Mouse (Mus musculus): ENCODE data around the gene Acrbp. TPM values are rescaled to one million over a fixed set of nuclear protein-coding genes. Genes with fewer than 3 reads are reported as not detected.

The Acrbp gene
- polyA plus RNA-seq, 1 experiment from 2014 or later = 7.4 TPM

- no peak; the same call in 1 of the 2 replicates for ATAC-seq (replicated peaks; ENCODE audit: low FRiP score)
Measured at GRCm38 (mm10) chr6:125031604-125032003, 17.9 kb upstream of the Acrbp start.

GRCm38 (mm10) chr6:125038666-125039065, 10.8 kb upstream of the Acrbp start:
- H3K9me3 ChIP-seq (ENCODE audit: control insufficient read depth, low read length) = no peaks in the 10 kb centered on the region
- 86% methylated on average over 4 of the region's 4 CpGs for WGBS
- peak overlapping the region; percentile 85 for H3K27ac ChIP-seq (ENCODE audit: low read depth, low read length)
- H3K4me1 ChIP-seq (replicated peaks; ENCODE audit: control insufficient read depth, insufficient read depth, low read length) = peaks cover 11% of the 10 kb centered on the region
- H3K4me2 ChIP-seq = peak overlapping the region; percentile 77
- no peak for DNase-seq (ENCODE audit: low spot score)
- H3K9ac ChIP-seq (ENCODE audit: low read depth, low read length) = peak overlapping the region; percentile 73; the same call in 1 of the 2 replicates
- no peaks in the 10 kb centered on the region for H3K27me3 ChIP-seq (replicated peaks; ENCODE audit: control insufficient read depth, insufficient read depth, low read length)
- H3K36me3 ChIP-seq (ENCODE audit: control insufficient read depth, insufficient read depth, low read length) = peaks cover 8% of the 10 kb centered on the region
- H3K4me3 ChIP-seq (ENCODE audit: low read depth, low read length) = peak overlapping the region; percentile 56
- no peak for ATAC-seq (replicated peaks; ENCODE audit: low FRiP score)

More at GRCm38 (mm10) chr6:125031604-125032003, 17.9 kb upstream of the Acrbp start:
- no peaks in the 10 kb centered on the region for H3K9me3 ChIP-seq (ENCODE audit: control insufficient read depth, low read length)
- H3K4me2 ChIP-seq = no peak overlapping the region
- H3K27ac ChIP-seq (ENCODE audit: low read depth, low read length) = no peak overlapping the region
- no peak for DNase-seq (ENCODE audit: low spot score)
- H3K4me1 ChIP-seq (replicated peaks; ENCODE audit: control insufficient read depth, insufficient read depth, low read length) = no peaks in the 10 kb centered on the region
- no peaks in the 10 kb centered on the region for H3K27me3 ChIP-seq (replicated peaks; ENCODE audit: control insufficient read depth, insufficient read depth, low read length)
- no peak overlapping the region for H3K9ac ChIP-seq (ENCODE audit: low read depth, low read length)
- no peak overlapping the region for H3K4me3 ChIP-seq (ENCODE audit: low read depth, low read length)
- 90% methylated on average over 16 of the region's 16 CpGs for WGBS
- peaks cover 36% of the 10 kb centered on the region for H3K36me3 ChIP-seq (ENCODE audit: control insufficient read depth, insufficient read depth, low read length)

DNA sequence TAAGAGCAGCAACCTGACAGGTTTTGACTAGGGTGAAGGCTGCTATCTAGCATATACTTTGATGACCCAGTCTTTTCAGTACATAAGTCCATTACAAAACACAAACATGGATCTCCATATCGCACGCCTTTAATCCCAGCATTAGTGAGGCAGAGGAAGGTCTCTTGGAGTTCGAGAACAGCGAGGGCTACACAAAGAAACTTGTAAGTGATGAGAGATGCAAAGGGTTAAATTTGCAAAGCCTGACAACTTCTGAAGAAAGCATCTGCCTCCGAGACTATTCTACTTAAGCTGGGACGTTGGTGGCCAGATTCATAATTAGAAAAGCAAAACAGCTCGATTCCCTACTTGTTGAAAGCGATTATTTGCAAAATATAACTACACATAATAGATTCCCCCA, 10.4 kb upstream of the Acrbp start:
- no peak; the same call in 1 of the 2 replicates for ATAC-seq (replicated peaks; ENCODE audit: low FRiP score)
- WGBS = 8% methylated on average over 8 of the region's 8 CpGs
- Histone ChIP-seq H3K27ac (ENCODE audit: low read depth, low read length) (peak overlapping the region; percentile 85), H3K4me3 (ENCODE audit: low read depth, low read length) (peak overlapping the region; percentile 56), H3K9ac (ENCODE audit: low read depth, low read length) (peak overlapping the region; percentile 73), H3K4me2 (peak overlapping the region; percentile 77), H3K4me1 (replicated peaks; ENCODE audit: control insufficient read depth, insufficient read depth, low read length) (peaks cover 11% of the 10 kb centered on the region), H3K27me3 (replicated peaks; ENCODE audit: control insufficient read depth, insufficient read depth, low read length) (no peaks in the 10 kb centered on the region), H3K9me3 (ENCODE audit: control insufficient read depth, low read length) (no peaks in the 10 kb centered on the region), H3K36me3 (ENCODE audit: control insufficient read depth, insufficient read depth, low read length) (peaks cover 8% of the 10 kb centered on the region)
- peak; percentile 51 for DNase-seq (ENCODE audit: low spot score)

DNA sequence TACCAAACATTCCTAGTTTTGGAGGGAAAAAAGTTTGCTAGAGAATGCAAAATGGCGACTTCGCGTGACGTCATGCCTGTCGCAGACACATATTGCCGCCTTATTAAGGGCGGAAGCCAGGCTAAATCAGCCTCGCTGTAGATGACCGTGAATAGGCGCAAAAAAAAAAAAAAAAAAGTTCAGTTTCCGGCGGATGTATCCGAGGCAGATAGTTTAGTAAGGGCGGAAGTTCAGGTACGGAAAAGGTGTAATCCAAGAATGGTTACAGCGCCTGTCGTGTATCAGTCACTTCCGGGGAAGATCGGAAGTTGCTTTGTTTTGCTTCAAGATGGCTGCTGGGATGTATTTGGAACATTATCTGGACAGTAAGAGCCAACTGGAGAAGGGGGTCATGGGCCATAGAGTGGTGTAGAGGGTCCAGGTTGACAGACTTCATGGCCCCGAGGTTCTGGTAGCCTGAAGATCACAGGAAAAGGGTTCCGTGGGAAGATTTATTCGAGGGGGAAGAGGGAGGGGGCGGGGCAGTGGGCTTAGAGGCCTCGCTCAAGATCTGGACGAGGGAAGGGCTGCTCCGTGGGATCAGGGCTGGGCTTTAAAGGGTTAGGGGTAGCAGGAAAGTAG, 9.8 kb upstream of the Acrbp start, which contains the start of gene Ing4:
Gene Ing4, plus strand, starts transcription at position 228 of the 621 bp plus-strand sequence.
- ATAC-seq (replicated peaks; ENCODE audit: low FRiP score) = peak; percentile 95
- under 1% methylated on average over 26 of the region's 26 CpGs for WGBS

DNA sequence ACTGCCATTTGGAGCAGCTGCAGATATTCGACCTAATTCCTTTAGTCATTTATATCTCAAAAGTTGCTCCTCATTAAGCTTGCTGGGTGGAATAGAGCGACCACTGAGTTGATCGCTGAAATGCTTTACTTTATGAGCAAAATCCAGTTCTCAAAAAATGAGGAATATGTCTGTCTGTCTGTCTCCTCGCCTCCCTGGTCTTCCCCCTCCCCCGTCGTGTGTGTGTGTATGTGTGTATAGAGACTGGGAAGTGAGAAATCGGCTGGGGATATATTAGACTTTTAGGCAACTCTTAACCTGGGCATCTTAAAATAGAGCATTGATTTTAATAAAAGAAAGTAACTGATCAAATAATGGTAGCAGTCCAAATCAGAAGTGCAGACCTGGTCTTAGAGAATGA, 9.3 kb upstream of the Acrbp start:
- Histone ChIP-seq H3K27me3 (replicated peaks; ENCODE audit: control insufficient read depth, insufficient read depth, low read length) (no peaks in the 10 kb centered on the region), H3K4me2 (peak overlapping the region; percentile 92), H3K9ac (ENCODE audit: low read depth, low read length) (peak overlapping the region; percentile 42), H3K4me3 (ENCODE audit: low read depth, low read length) (peak overlapping the region; percentile 56), H3K9me3 (ENCODE audit: control insufficient read depth, low read length) (no peaks in the 10 kb centered on the region), H3K4me1 (replicated peaks; ENCODE audit: control insufficient read depth, insufficient read depth, low read length) (peaks cover 11% of the 10 kb centered on the region), H3K36me3 (ENCODE audit: control insufficient read depth, insufficient read depth, low read length) (peaks cover 10% of the 10 kb centered on the region), H3K27ac (ENCODE audit: low read depth, low read length) (0 out of 2 replicates have a peak overlapping the region, but pooled peaks have one; percentile 2)
- WGBS = 13% methylated on average over 7 of the region's 7 CpGs
- DNase-seq (ENCODE audit: low spot score) (no peak), ATAC-seq (replicated peaks; ENCODE audit: low FRiP score) (no peak)

More for the DNA sequence above, 9.8 kb upstream of the Acrbp start, which contains the start of gene Ing4:
- H3K4me2 ChIP-seq = peak within 1 kb of the TSS; percentile 92
- peak; percentile 81 for DNase-seq (ENCODE audit: low spot score)
- peak within 1 kb of the TSS; percentile 85 for H3K27ac ChIP-seq (ENCODE audit: low read depth, low read length)
- no peaks in the 10 kb centered on the region for H3K9me3 ChIP-seq (ENCODE audit: control insufficient read depth, low read length)
- peaks cover 10% of the 10 kb centered on the region for H3K36me3 ChIP-seq (ENCODE audit: control insufficient read depth, insufficient read depth, low read length)
- H3K9ac ChIP-seq (ENCODE audit: low read depth, low read length) = peak within 1 kb of the TSS; percentile 73
- H3K4me1 ChIP-seq (replicated peaks; ENCODE audit: control insufficient read depth, insufficient read depth, low read length) = peaks cover 11% of the 10 kb centered on the region
- H3K4me3 ChIP-seq (ENCODE audit: low read depth, low read length) = peak within 1 kb of the TSS; percentile 56
- no peaks in the 10 kb centered on the region for H3K27me3 ChIP-seq (replicated peaks; ENCODE audit: control insufficient read depth, insufficient read depth, low read length)

DNA sequence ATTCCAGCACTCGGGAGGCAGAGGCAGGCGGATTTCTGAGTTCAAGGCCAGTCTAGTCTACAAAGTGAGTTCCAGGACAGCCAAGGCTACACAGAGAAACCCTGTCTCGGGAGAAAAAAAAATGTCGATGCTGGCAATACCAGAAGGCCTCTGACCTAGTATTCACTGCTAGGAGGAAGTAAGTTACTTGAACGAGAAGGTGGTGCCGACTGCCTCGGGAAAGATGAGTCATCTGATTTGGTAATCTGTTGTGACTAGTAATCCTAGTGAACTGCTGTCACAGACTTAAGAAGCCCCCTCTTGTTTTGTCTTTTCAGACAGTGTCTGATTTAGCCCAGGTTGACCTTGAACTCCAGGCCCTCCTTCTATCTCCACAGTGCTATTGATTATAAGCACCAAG, 8.4 kb upstream of the Acrbp start:
- Histone ChIP-seq H3K36me3 (ENCODE audit: control insufficient read depth, insufficient read depth, low read length) (peaks cover 5% of the 10 kb centered on the region; the same call in 1 of the 2 replicates), H3K9ac (ENCODE audit: low read depth, low read length) (no peak overlapping the region), H3K27ac (ENCODE audit: low read depth, low read length) (0 out of 2 replicates have a peak overlapping the region, but pooled peaks have one; percentile 19), H3K4me1 (replicated peaks; ENCODE audit: control insufficient read depth, insufficient read depth, low read length) (peaks cover 11% of the 10 kb centered on the region), H3K4me3 (ENCODE audit: low read depth, low read length) (no peak overlapping the region; the same call in 1 of the 2 replicates), H3K9me3 (ENCODE audit: control insufficient read depth, low read length) (no peaks in the 10 kb centered on the region), H3K27me3 (replicated peaks; ENCODE audit: control insufficient read depth, insufficient read depth, low read length) (no peaks in the 10 kb centered on the region), H3K4me2 (peak overlapping the region; percentile 92)
- 61% methylated on average over 7 of the region's 7 CpGs for WGBS
- DNase-seq (ENCODE audit: low spot score) = no peak
- ATAC-seq (replicated peaks; ENCODE audit: low FRiP score) = no peak

GRCm38 (mm10) chr6:125042081-125042480, 7.4 kb upstream of the Acrbp start:
- H3K36me3 ChIP-seq (ENCODE audit: control insufficient read depth, insufficient read depth, low read length) = peaks cover 8% of the 10 kb centered on the region; the same call in 1 of the 2 replicates
- no peak overlapping the region for H3K27ac ChIP-seq (ENCODE audit: low read depth, low read length)
- no peak overlapping the region for H3K4me3 ChIP-seq (ENCODE audit: low read depth, low read length)
- H3K4me1 ChIP-seq (replicated peaks; ENCODE audit: control insufficient read depth, insufficient read depth, low read length) = peaks cover 11% of the 10 kb centered on the region
- no peak for ATAC-seq (replicated peaks; ENCODE audit: low FRiP score)
- H3K9me3 ChIP-seq (ENCODE audit: control insufficient read depth, low read length) = no peaks in the 10 kb centered on the region
- H3K4me2 ChIP-seq = no peak overlapping the region
- no peak for DNase-seq (ENCODE audit: low spot score)
- 80% methylated on average over 7 of the region's 7 CpGs for WGBS
- no peaks in the 10 kb centered on the region for H3K27me3 ChIP-seq (replicated peaks; ENCODE audit: control insufficient read depth, insufficient read depth, low read length)
- no peak overlapping the region for H3K9ac ChIP-seq (ENCODE audit: low read depth, low read length)

GRCm38 (mm10) chr6:125046691-125047090, 2.8 kb upstream of the Acrbp start:
- no peak overlapping the region for H3K4me3 ChIP-seq (ENCODE audit: low read depth, low read length)
- peaks cover 9% of the 10 kb centered on the region; the same call in 1 of the 2 replicates for H3K4me1 ChIP-seq (replicated peaks; ENCODE audit: control insufficient read depth, insufficient read depth, low read length)
- H3K9ac ChIP-seq (ENCODE audit: low read depth, low read length) = no peak overlapping the region
- H3K9me3 ChIP-seq (ENCODE audit: control insufficient read depth, low read length) = no peaks in the 10 kb centered on the region
- H3K36me3 ChIP-seq (ENCODE audit: control insufficient read depth, insufficient read depth, low read length) = peaks cover 26% of the 10 kb centered on the region
- 38% methylated on average over 5 of the region's 5 CpGs for WGBS
- peak; percentile 33 for ATAC-seq (replicated peaks; ENCODE audit: low FRiP score)
- no peaks in the 10 kb centered on the region for H3K27me3 ChIP-seq (replicated peaks; ENCODE audit: control insufficient read depth, insufficient read depth, low read length)
- no peak overlapping the region for H3K27ac ChIP-seq (ENCODE audit: low read depth, low read length)
- H3K4me2 ChIP-seq = no peak overlapping the region
- peak; percentile 72 for DNase-seq (ENCODE audit: low spot score)

GRCm38 (mm10) chr6:125051237-125051636, 1.7 kb downstream of the Acrbp start:
- no peak overlapping the region for H3K27ac ChIP-seq (ENCODE audit: low read depth, low read length)
- no peaks in the 10 kb centered on the region for H3K27me3 ChIP-seq (replicated peaks; ENCODE audit: control insufficient read depth, insufficient read depth, low read length)
- peaks cover 22% of the 10 kb centered on the region for H3K36me3 ChIP-seq (ENCODE audit: control insufficient read depth, insufficient read depth, low read length)
- H3K4me3 ChIP-seq (ENCODE audit: low read depth, low read length) = no peak overlapping the region
- H3K4me1 ChIP-seq (replicated peaks; ENCODE audit: control insufficient read depth, insufficient read depth, low read length) = peaks cover 7% of the 10 kb centered on the region; the same call in 1 of the 2 replicates
- no peak overlapping the region for H3K4me2 ChIP-seq
- ATAC-seq (replicated peaks; ENCODE audit: low FRiP score) (no peak), DNase-seq (ENCODE audit: low spot score) (no peak)
- WGBS = 64% methylated on average over 5 of the region's 5 CpGs
- H3K9me3 ChIP-seq (ENCODE audit: control insufficient read depth, low read length) = no peaks in the 10 kb centered on the region
- H3K9ac ChIP-seq (ENCODE audit: low read depth, low read length) = no peak overlapping the region

All from liver, embryonic 11.5 days (tissue).